Mouse (Mus musculus): Measurements from ENCODE around the gene Cpvl. TPM values are rescaled to one million over a fixed set of nuclear protein-coding genes. Genes with fewer than 3 reads are reported as not detected.
A peak's percentile ranks its signal among the peaks of the same experiment; 100 is the strongest.

Cpvl gene
- total RNA-seq, 2 experiments from 2014 or later = not detected

- DNase-seq = no peak
Observed at GRCm38 (mm10) chr6:53972238-53972743, 6.2 kb downstream of the Cpvl start.

- DNase-seq = no peak
Observed at GRCm38 (mm10) chr6:53971729-53972128, 6.7 kb downstream of the Cpvl start.

GRCm38 (mm10) chr6:53969081-53969480 is 9.4 kb downstream of the Cpvl start:
- no peak for DNase-seq

GRCm38 (mm10) chr6:53968550-53968949 is 9.9 kb downstream of the Cpvl start:
- DNase-seq = no peak

GRCm38 (mm10) chr6:53966595-53966994 is 11.9 kb downstream of the Cpvl start:
- no peak for DNase-seq

- no peak for DNase-seq
Observed at GRCm38 (mm10) chr6:53965900-53966299, 12.6 kb downstream of the Cpvl start.

GRCm38 (mm10) chr6:53963906-53964496 is 14.5 kb downstream of the Cpvl start:
- peak; percentile 19 to 53 for DNase-seq

GRCm38 (mm10) chr6:53962006-53962405 is 16.5 kb downstream of the Cpvl start:
- no peak for DNase-seq

- DNase-seq = no peak
Observed at GRCm38 (mm10) chr6:53959826-53960225, 18.6 kb downstream of the Cpvl start.

- DNase-seq = peak; percentile 83 to 91
Observed at GRCm38 (mm10) chr6:53958321-53958720, 20.1 kb downstream of the Cpvl start.

GRCm38 (mm10) chr6:53956513-53956912 is 22.0 kb downstream of the Cpvl start:
- no peak for DNase-seq

GRCm38 (mm10) chr6:53955846-53956245 is 22.6 kb downstream of the Cpvl start:
- DNase-seq = no peak

- DNase-seq = no peak
Observed at GRCm38 (mm10) chr6:53955271-53955670, 23.2 kb downstream of the Cpvl start.

- DNase-seq = peak; percentile 46 to 76
Observed at GRCm38 (mm10) chr6:53954106-53954505, 24.4 kb downstream of the Cpvl start.

- DNase-seq = no peak
Observed at GRCm38 (mm10) chr6:53953348-53953747, 25.1 kb downstream of the Cpvl start.

- no peak for DNase-seq
Observed at GRCm38 (mm10) chr6:53951421-53951820, 27.1 kb downstream of the Cpvl start.

GRCm38 (mm10) chr6:53950876-53951275 is 27.6 kb downstream of the Cpvl start:
- DNase-seq = peak in 1 of 2 experiments; percentile 10

- DNase-seq = no peak
Observed at GRCm38 (mm10) chr6:53948388-53949035, 30.0 kb downstream of the Cpvl start.

- DNase-seq = no peak
Observed at GRCm38 (mm10) chr6:53944887-53945286, 33.6 kb downstream of the Cpvl start.

GRCm38 (mm10) chr6:53944417-53944816 is 34.1 kb downstream of the Cpvl start:
- no peak for DNase-seq

- no peak for DNase-seq
Observed at GRCm38 (mm10) chr6:53942190-53942831, 36.2 kb downstream of the Cpvl start.

GRCm38 (mm10) chr6:53939752-53940151 is 38.7 kb downstream of the Cpvl start:
- no peak for DNase-seq

GRCm38 (mm10) chr6:53938942-53939341 is 39.5 kb downstream of the Cpvl start:
- no peak for DNase-seq
